Mouse (Mus musculus): ENCODE results near the gene Kcnk13. TPM values are rescaled to one million over a fixed set of nuclear protein-coding genes. Genes with fewer than 3 reads are reported as not detected.

The Kcnk13 gene
- polyA plus RNA-seq, 1 experiment from 2014 or later: 0.33 TPM

GRCm38 (mm10) chr12:100067477-100067876 is 103.2 kb downstream of the Kcnk13 start:
- no peak overlapping the region for H3K4me3 ChIP-seq (ENCODE audit: low read depth, low read length)
- 93% methylated on average over 5 of the region's 5 CpGs for WGBS
- H3K4me2 ChIP-seq (ENCODE audit: low read depth, low read length, severe bottlenecking): no peak overlapping the region
- H3K4me1 ChIP-seq (replicated peaks; ENCODE audit: control insufficient read depth, insufficient read depth, low read length): no peaks in the 10 kb centered on the region
- DNase-seq (ENCODE audit: low spot score) (no peak), ATAC-seq (replicated peaks; ENCODE audit: low FRiP score) (no peak)
- H3K9me3 ChIP-seq (ENCODE audit: control insufficient read depth, low read length): no peaks in the 10 kb centered on the region
- H3K9ac ChIP-seq (ENCODE audit: low read length): no peak overlapping the region
- no peak overlapping the region for H3K27ac ChIP-seq (ENCODE audit: low read depth, low read length)
- no peaks in the 10 kb centered on the region for H3K36me3 ChIP-seq (ENCODE audit: control insufficient read depth, insufficient read depth, low read length)
- H3K27me3 ChIP-seq (ENCODE audit: control insufficient read depth, insufficient read depth, low read length): no peaks in the 10 kb centered on the region

- no peaks in the 10 kb centered on the region for H3K9me3 ChIP-seq (ENCODE audit: control insufficient read depth, low read length)
- no peaks in the 10 kb centered on the region for H3K36me3 ChIP-seq (ENCODE audit: control insufficient read depth, insufficient read depth, low read length)
- no peak overlapping the region for H3K27ac ChIP-seq (ENCODE audit: low read depth, low read length)
- DNase-seq (ENCODE audit: low spot score) (no peak), ATAC-seq (replicated peaks; ENCODE audit: low FRiP score) (no peak)
- H3K4me3 ChIP-seq (ENCODE audit: low read depth, low read length): no peak overlapping the region
- H3K4me2 ChIP-seq (ENCODE audit: low read depth, low read length, severe bottlenecking): no peak overlapping the region
- whole genome bisulfite sequencing: 66% methylated on average over 4 of the region's 4 CpGs
- H3K27me3 ChIP-seq (ENCODE audit: control insufficient read depth, insufficient read depth, low read length): no peaks in the 10 kb centered on the region
- H3K4me1 ChIP-seq (replicated peaks; ENCODE audit: control insufficient read depth, insufficient read depth, low read length): no peaks in the 10 kb centered on the region; the same call in 1 of the 2 replicates
- no peak overlapping the region for H3K9ac ChIP-seq (ENCODE audit: low read length)
These were observed 108.9 kb downstream of the Kcnk13 start for GRCm38 (mm10) chr12:100073201-100073672.

- Histone ChIP-seq H3K36me3 (ENCODE audit: control insufficient read depth, insufficient read depth, low read length) (no peaks in the 10 kb centered on the region), H3K4me3 (ENCODE audit: low read depth, low read length) (no peak overlapping the region), H3K9me3 (ENCODE audit: control insufficient read depth, low read length) (no peaks in the 10 kb centered on the region), H3K9ac (ENCODE audit: low read length) (no peak overlapping the region), H3K4me1 (replicated peaks; ENCODE audit: control insufficient read depth, insufficient read depth, low read length) (no peaks in the 10 kb centered on the region; the same call in 1 of the 2 replicates), H3K27ac (ENCODE audit: low read depth, low read length) (no peak overlapping the region), H3K27me3 (ENCODE audit: control insufficient read depth, insufficient read depth, low read length) (no peaks in the 10 kb centered on the region), H3K4me2 (ENCODE audit: low read depth, low read length, severe bottlenecking) (no peak overlapping the region)
- no peak for ATAC-seq (replicated peaks; ENCODE audit: low FRiP score)
- DNase-seq (ENCODE audit: low spot score): no peak
- WGBS: 73% methylated on average over 4 of the region's 4 CpGs
These were observed 111.4 kb downstream of the Kcnk13 start for GRCm38 (mm10) chr12:100075715-100076114.

- H3K36me3 ChIP-seq (ENCODE audit: control insufficient read depth, insufficient read depth, low read length): no peaks in the 10 kb centered on the region
- H3K27ac ChIP-seq (ENCODE audit: low read depth, low read length): no peak overlapping the region
- no peak for ATAC-seq (replicated peaks; ENCODE audit: low FRiP score)
- H3K4me3 ChIP-seq (ENCODE audit: low read depth, low read length): no peak overlapping the region
- H3K4me2 ChIP-seq (ENCODE audit: low read depth, low read length, severe bottlenecking): no peak overlapping the region
- 0 out of 2 replicates have a peak, but pooled peaks cover 3% of the 10 kb centered on the region for H3K4me1 ChIP-seq (replicated peaks; ENCODE audit: control insufficient read depth, insufficient read depth, low read length)
- no peak for DNase-seq (ENCODE audit: low spot score)
- no peak overlapping the region for H3K9ac ChIP-seq (ENCODE audit: low read length)
- 85% methylated on average over 8 of the region's 8 CpGs for WGBS
- no peaks in the 10 kb centered on the region for H3K9me3 ChIP-seq (ENCODE audit: control insufficient read depth, low read length)
- H3K27me3 ChIP-seq (ENCODE audit: control insufficient read depth, insufficient read depth, low read length): no peaks in the 10 kb centered on the region
These were observed 115.5 kb downstream of the Kcnk13 start for GRCm38 (mm10) chr12:100079636-100080286.

GRCm38 (mm10) chr12:100088026-100088425 is 123.7 kb downstream of the Kcnk13 start:
- no peak for ATAC-seq (replicated peaks; ENCODE audit: low FRiP score)
- no peak overlapping the region for H3K9ac ChIP-seq (ENCODE audit: low read length)
- H3K27ac ChIP-seq (ENCODE audit: low read depth, low read length): no peak overlapping the region
- no peak overlapping the region for H3K4me3 ChIP-seq (ENCODE audit: low read depth, low read length)
- H3K4me1 ChIP-seq (replicated peaks; ENCODE audit: control insufficient read depth, insufficient read depth, low read length): 0 out of 2 replicates have a peak, but pooled peaks cover 3% of the 10 kb centered on the region
- WGBS: 86% methylated on average over 3 of the region's 3 CpGs
- H3K36me3 ChIP-seq (ENCODE audit: control insufficient read depth, insufficient read depth, low read length): no peaks in the 10 kb centered on the region
- no peak for DNase-seq (ENCODE audit: low spot score)
- no peak overlapping the region for H3K4me2 ChIP-seq (ENCODE audit: low read depth, low read length, severe bottlenecking)
- H3K27me3 ChIP-seq (ENCODE audit: control insufficient read depth, insufficient read depth, low read length): no peaks in the 10 kb centered on the region
- H3K9me3 ChIP-seq (ENCODE audit: control insufficient read depth, low read length): no peaks in the 10 kb centered on the region

- WGBS: 89% methylated on average over 5 of the region's 5 CpGs
- DNase-seq (ENCODE audit: low spot score) (no peak), ATAC-seq (replicated peaks; ENCODE audit: low FRiP score) (no peak)
- Histone ChIP-seq H3K27ac (ENCODE audit: low read depth, low read length) (no peak overlapping the region), H3K4me2 (ENCODE audit: low read depth, low read length, severe bottlenecking) (no peak overlapping the region), H3K9me3 (ENCODE audit: control insufficient read depth, low read length) (no peaks in the 10 kb centered on the region), H3K27me3 (ENCODE audit: control insufficient read depth, insufficient read depth, low read length) (no peaks in the 10 kb centered on the region), H3K9ac (ENCODE audit: low read length) (no peak overlapping the region), H3K36me3 (ENCODE audit: control insufficient read depth, insufficient read depth, low read length) (no peaks in the 10 kb centered on the region), H3K4me1 (replicated peaks; ENCODE audit: control insufficient read depth, insufficient read depth, low read length) (no peaks in the 10 kb centered on the region), H3K4me3 (ENCODE audit: low read depth, low read length) (no peak overlapping the region)
These were observed 125.0 kb downstream of the Kcnk13 start for GRCm38 (mm10) chr12:100089265-100089664.

GRCm38 (mm10) chr12:100090750-100091149 is 126.5 kb downstream of the Kcnk13 start:
- Histone ChIP-seq H3K27me3 (ENCODE audit: control insufficient read depth, insufficient read depth, low read length) (no peaks in the 10 kb centered on the region), H3K4me2 (ENCODE audit: low read depth, low read length, severe bottlenecking) (no peak overlapping the region), H3K4me1 (replicated peaks; ENCODE audit: control insufficient read depth, insufficient read depth, low read length) (no peaks in the 10 kb centered on the region), H3K4me3 (ENCODE audit: low read depth, low read length) (no peak overlapping the region), H3K36me3 (ENCODE audit: control insufficient read depth, insufficient read depth, low read length) (no peaks in the 10 kb centered on the region), H3K9ac (ENCODE audit: low read length) (no peak overlapping the region), H3K9me3 (ENCODE audit: control insufficient read depth, low read length) (no peaks in the 10 kb centered on the region), H3K27ac (ENCODE audit: low read depth, low read length) (no peak overlapping the region)
- no peak for DNase-seq (ENCODE audit: low spot score)
- ATAC-seq (replicated peaks; ENCODE audit: low FRiP score): no peak
- 90% methylated on average over 4 of the region's 4 CpGs for WGBS

- 81% methylated on average over 11 of the region's 11 CpGs for WGBS
- ATAC-seq (replicated peaks; ENCODE audit: low FRiP score): no peak
- no peaks in the 10 kb centered on the region for H3K36me3 ChIP-seq (ENCODE audit: control insufficient read depth, insufficient read depth, low read length)
- no peaks in the 10 kb centered on the region for H3K9me3 ChIP-seq (ENCODE audit: control insufficient read depth, low read length)
- no peaks in the 10 kb centered on the region for H3K4me1 ChIP-seq (replicated peaks; ENCODE audit: control insufficient read depth, insufficient read depth, low read length)
- no peak overlapping the region for H3K4me2 ChIP-seq (ENCODE audit: low read depth, low read length, severe bottlenecking)
- no peak for DNase-seq (ENCODE audit: low spot score)
- H3K27ac ChIP-seq (ENCODE audit: low read depth, low read length): no peak overlapping the region
- H3K27me3 ChIP-seq (ENCODE audit: control insufficient read depth, insufficient read depth, low read length): no peaks in the 10 kb centered on the region
- H3K4me3 ChIP-seq (ENCODE audit: low read depth, low read length): no peak overlapping the region
- no peak overlapping the region for H3K9ac ChIP-seq (ENCODE audit: low read length)
These were observed 128.7 kb downstream of the Kcnk13 start for GRCm38 (mm10) chr12:100093046-100093445.
